Mouse (Mus musculus): ENCODE measurements around the gene Krt82.

Krt82 gene

DNA sequence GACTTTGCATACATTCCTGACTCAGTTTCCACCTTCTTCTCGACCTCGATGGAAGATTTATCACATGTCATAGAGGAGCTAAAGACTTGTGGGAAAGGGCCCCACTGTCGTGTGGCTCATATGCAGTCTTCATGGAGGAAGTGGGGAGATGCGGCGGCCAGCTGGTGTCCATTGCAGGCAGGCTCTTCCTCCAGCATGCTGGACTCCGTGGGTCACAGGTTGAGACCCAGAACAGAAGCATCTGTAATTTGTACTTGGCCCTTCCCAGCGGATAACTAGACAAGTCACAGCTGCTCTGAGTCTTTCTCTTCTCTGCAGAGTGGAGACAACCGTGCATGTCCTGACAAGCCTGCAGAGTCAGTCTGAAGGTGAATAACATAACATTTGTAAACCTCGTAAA lies 42.2 kb downstream of the Krt82 start:
- no peak for DNase-seq

DNA sequence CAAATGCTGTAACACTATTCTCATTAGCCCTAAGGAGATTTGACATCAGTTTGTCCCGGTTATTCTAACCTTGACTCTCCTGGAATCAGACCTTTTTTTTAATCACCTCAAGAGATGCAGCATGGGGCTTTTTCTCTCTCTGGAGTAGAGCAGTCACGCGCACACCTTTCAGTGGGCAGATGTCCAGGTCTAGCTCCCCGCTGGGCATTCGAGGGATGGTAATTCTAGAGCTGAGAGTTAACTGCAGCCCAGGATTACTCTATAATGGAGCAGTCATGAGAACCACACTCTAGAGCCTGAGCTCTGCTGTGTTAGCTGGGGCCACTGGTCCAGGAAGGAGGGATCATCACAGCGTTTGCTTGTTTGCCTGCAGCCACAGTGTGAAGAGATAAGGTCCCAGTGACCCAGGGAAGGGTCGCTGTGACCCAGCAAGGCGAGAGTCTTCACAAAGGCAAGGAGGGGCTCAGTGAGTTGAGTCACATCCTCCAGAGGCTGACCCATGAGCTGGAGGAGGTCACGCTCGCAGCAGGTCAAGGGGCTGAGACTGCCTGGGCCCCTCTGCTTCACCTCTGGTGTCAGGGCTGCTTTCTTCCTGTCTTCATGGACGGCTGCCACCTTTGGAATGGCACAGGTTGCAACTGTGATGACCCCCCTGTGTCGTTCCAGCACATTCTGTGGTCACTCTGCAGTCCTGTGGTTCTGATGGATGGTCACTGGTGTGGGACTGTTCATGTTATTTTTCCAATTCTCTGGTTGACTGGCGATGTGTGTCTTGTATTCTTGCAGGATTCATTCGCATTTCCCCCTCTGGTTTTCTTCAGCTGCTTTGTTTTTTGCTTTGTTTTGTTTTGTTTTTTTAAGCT lies 43.3 kb downstream of the Krt82 start:
- DNase-seq, result no peak

DNA sequence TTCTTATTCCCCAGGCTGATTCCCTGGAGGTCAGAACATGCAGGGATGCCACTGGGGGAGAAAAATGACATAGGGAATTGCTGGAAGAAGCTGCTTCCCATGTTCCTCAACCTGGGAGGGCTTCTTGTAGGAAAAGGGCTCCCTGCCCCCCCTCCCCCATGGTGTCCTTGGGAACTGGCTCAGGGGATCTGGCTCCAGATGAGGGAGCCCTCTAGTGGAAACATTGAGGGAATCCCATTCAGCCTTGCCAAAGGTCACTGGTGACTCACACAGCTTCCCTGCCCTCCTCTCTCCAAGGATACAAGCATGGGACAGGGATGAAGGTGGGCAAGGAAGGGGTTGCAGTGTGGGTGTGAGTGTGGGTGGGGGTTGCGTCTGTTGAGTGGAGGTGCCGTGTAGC lies 53.3 kb downstream of the Krt82 start:
- DNase-seq, result no peak

DNA sequence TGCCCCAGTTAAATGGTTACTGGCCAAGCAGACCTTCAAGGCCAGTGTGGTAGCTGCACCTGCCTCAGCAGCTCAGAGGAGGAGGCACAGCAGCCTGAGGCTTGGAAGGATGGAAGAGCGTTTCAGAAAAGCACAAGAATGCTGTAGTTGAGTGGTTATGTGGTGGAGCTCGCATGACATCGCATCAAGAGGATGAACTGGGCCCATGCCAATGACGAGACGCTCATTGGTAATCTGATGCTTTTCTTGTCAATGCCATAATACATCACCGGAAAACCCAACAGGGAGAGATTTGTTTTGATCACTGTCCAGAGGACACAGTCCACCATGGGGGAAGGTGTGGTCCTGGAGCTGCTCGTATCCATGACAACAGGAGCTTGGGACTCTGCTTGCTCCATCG lies 55.2 kb downstream of the Krt82 start:
- DNase-seq, result no peak

DNA sequence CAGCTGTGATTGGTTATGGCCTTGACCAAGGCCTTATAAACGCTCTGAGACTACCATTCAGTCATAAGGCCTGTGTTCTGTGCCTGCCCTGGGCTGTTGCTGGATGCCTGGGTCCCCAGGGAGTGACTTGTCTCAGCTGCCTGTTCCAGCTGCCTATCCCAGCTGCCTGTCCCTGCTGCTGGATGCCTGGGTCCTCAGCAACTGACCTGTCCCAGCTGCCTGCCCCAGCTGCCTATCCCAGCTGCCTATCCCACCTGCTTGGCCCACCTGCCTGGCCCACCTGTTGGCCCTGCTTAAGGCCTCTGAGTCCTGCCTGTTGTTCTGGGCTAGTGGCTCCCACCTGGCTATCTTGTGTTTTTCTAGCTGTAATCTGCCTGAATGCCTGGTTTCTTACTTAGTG lies 56.3 kb downstream of the Krt82 start:
- no peak for DNase-seq

DNA sequence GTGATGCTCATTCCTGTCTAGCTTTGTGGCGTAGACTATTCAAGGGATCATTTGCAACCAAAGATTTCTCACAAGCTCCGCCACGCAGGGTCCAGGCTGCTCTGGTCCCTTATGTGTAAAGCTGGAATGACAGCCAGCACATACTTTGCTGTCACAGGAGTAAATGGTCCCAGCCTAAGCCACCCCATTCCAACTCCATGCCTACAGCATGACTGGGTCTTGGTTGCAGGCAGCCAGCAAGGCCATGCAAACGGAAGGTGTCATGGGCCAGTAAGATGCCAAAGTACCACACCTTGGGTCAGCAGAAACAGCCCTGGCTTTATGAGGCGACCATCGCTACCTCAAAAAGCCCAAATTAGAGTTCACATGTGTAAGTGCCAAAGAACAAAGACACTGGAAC lies 56.8 kb downstream of the Krt82 start:
- DNase-seq, result no peak

DNA sequence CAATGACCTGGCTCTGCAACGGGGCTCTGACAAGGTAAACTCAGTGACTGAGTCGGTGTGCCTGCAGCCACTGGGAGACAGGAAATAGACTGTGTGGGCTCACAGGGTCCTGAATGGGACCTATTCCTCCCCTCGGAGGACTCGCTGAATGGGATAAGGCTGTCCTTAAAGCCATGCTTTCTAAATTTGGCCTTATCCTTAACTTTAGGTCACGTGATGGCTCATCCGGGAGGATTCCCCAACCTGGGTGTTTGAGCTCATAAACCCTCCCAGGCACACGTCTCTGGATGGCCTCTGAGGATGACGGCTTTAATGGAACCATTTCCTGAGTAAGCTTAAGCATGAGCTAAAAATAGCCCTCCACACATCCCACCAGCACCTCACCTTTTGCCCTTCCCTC lies 57.7 kb downstream of the Krt82 start:
- no peak for DNase-seq

DNA sequence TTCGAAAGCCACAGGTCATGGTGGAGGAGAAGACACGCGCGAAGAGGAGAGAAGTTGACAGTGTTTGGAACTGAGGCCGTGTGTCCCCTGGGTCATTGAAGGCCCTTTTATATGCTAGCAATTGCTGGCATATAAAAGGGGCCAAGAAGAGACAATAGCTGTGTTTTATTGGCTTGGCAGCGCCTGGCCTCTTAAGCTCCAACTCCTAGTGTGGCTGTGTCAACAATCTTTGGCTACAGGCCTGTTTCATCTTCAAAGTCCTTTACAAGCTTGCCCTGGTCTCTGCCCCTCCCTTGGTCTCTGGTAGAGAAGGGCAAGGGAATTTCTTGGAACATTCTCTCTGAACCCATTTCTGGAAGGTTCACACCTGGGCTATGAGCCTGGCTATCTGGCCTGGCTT lies 59.0 kb downstream of the Krt82 start, which contains the start of gene Krt83:
Krt83 (minus strand) TSS at position 82 of the 400 bp plus-strand sequence.
- no peak for DNase-seq
